25 mouse cellular contexts compared by ENCODE assay signal in the genomic region with DNA sequence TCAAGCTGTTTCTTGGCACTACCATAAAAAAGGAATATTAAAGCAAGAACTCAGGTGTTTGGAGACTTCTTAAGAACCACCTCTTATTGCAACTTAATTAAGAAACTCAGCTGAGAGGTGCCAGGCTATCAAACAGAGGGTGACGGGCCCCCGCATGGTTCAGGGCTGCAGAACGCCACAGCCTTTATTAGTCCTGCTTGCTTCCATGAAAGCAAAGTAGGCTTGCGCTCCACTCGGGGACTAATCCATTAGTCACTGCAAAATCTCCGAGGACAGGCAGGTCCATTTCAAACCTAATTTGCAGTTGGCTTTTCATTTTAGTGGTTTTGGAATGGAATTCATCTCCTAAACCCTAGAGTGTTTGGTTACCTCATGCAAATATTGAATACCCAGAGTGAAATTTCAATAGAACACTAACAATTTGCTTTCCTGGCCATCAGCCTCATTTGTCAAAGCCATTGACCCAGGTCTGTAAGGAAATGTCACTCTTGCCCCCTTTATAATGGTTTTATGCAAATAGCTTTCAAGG.
DNase-seq lines count a peak whose midpoint lies in the region; ATAC-seq and TF ChIP-seq lines count a peak whose summit lies in the region.
"Had no signal": no experiment of that assay in that cellular context is flagged by ENCODE, and none has a peak within 500 bp of the region (broad histone marks: within the 10 kb centered on the region; RNA-seq: fewer than 3 reads in every experiment).

No protein-coding gene starts in this region.

- 0 out of 2 replicates have a peak, but pooled peaks cover 2% of the 10 kb centered on the region for H3K4me1 ChIP-seq in forebrain, embryonic 16.5 days (replicated peaks; ENCODE audit: control insufficient read depth, insufficient read depth, low read length)
- no peaks in the 10 kb centered on the region for H3K4me1 ChIP-seq in forebrain, postnatal 0 days (ENCODE audit: insufficient read depth)
- peaks cover 46% of the 10 kb centered on the region for H3K4me1 ChIP-seq in midbrain, embryonic 13.5 days (replicated peaks)
- peaks cover 69% of the 10 kb centered on the region for H3K4me1 ChIP-seq in midbrain, embryonic 10.5 days
- peaks cover 17% of the 10 kb centered on the region for H3K4me1 ChIP-seq in hindbrain, embryonic 14.5 days (replicated peaks; ENCODE audit: control insufficient read depth, insufficient read depth, low read length)
- H3K4me1 ChIP-seq: liver, embryonic 12.5 days had no signal

- H3K27me3 ChIP-seq in forebrain, embryonic 16.5 days (replicated peaks; ENCODE audit: control insufficient read depth, insufficient read depth, low read length) = peaks cover 18% of the 10 kb centered on the region
- peaks cover 4% of the 10 kb centered on the region; the same call in 1 of the 2 replicates for H3K27me3 ChIP-seq in forebrain, postnatal 0 days (ENCODE audit: insufficient read depth, low read length)
- H3K27me3 ChIP-seq in midbrain, embryonic 13.5 days = peaks cover 26% of the 10 kb centered on the region
- peaks cover 41% of the 10 kb centered on the region for H3K27me3 ChIP-seq in midbrain, embryonic 10.5 days (ENCODE audit: low read depth, poor library complexity, severe bottlenecking)
- 0 out of 2 replicates have a peak, but pooled peaks cover 7% of the 10 kb centered on the region for H3K27me3 ChIP-seq in hindbrain, embryonic 14.5 days (ENCODE audit: control insufficient read depth, insufficient read depth, low read length)
- H3K27me3 ChIP-seq: embryonic facial prominence, embryonic 12.5 days; liver, embryonic 12.5 days had no signal

- H3K27ac ChIP-seq in forebrain, embryonic 16.5 days (ENCODE audit: low read length) = no peak overlapping the region
- no peak overlapping the region for H3K27ac ChIP-seq in forebrain, postnatal 0 days (ENCODE audit: low read depth, low read length)
- peak overlapping the region; percentile 49 for H3K27ac ChIP-seq in midbrain, embryonic 13.5 days
- no peak overlapping the region for H3K27ac ChIP-seq in midbrain, embryonic 10.5 days (replicated peaks)
- H3K27ac ChIP-seq in hindbrain, embryonic 14.5 days = peak overlapping the region; percentile 60; the same call in 1 of the 2 replicates
- H3K27ac ChIP-seq: embryonic facial prominence, embryonic 12.5 days; kidney, postnatal 0 days; liver, embryonic 12.5 days had no signal

- WGBS in forebrain, embryonic 16.5 days = 15% methylated on average over 6 of the region's 6 CpGs
- 25% methylated on average over 6 of the region's 6 CpGs for WGBS in forebrain, postnatal 0 days
- 7% methylated on average over 6 of the region's 6 CpGs for WGBS in midbrain, embryonic 13.5 days
- 48% methylated on average over 6 of the region's 6 CpGs for WGBS in midbrain, embryonic 10.5 days
- WGBS in hindbrain, embryonic 14.5 days = 14% methylated on average over 6 of the region's 6 CpGs

- H3K4me3 ChIP-seq in forebrain, embryonic 16.5 days (replicated peaks; ENCODE audit: low read length) = no peak overlapping the region
- H3K4me3 ChIP-seq in forebrain, postnatal 0 days (ENCODE audit: low read depth, low read length) = no peak overlapping the region
- no peak overlapping the region for H3K4me3 ChIP-seq in midbrain, embryonic 13.5 days (replicated peaks)
- no peak overlapping the region for H3K4me3 ChIP-seq in midbrain, embryonic 10.5 days
- H3K4me3 ChIP-seq in hindbrain, embryonic 14.5 days (replicated peaks; ENCODE audit: low read length) = no peak overlapping the region
- H3K4me3 ChIP-seq: embryonic facial prominence, embryonic 12.5 days; erythroblast, embryonic 14.5 days; liver, embryonic 12.5 days had no signal

- H3K4me2 ChIP-seq in forebrain, embryonic 16.5 days (ENCODE audit: low read length) = no peak overlapping the region
- H3K4me2 ChIP-seq in forebrain, postnatal 0 days (ENCODE audit: low read depth) = no peak overlapping the region
- no peak overlapping the region for H3K4me2 ChIP-seq in midbrain, embryonic 13.5 days (replicated peaks)
- no peak overlapping the region for H3K4me2 ChIP-seq in hindbrain, embryonic 14.5 days (replicated peaks)
- H3K4me2 ChIP-seq: embryonic facial prominence, embryonic 12.5 days; liver, embryonic 12.5 days had no signal

- H3K36me3 ChIP-seq in forebrain, embryonic 16.5 days (ENCODE audit: control insufficient read depth, insufficient read depth) = no peaks in the 10 kb centered on the region
- H3K36me3 ChIP-seq in forebrain, postnatal 0 days (ENCODE audit: insufficient read depth) = no peaks in the 10 kb centered on the region
- H3K36me3 ChIP-seq in midbrain, embryonic 13.5 days = no peaks in the 10 kb centered on the region
- no peaks in the 10 kb centered on the region for H3K36me3 ChIP-seq in midbrain, embryonic 10.5 days
- no peaks in the 10 kb centered on the region for H3K36me3 ChIP-seq in hindbrain, embryonic 14.5 days (replicated peaks; ENCODE audit: control insufficient read depth, insufficient read depth)
- H3K36me3 ChIP-seq: embryonic facial prominence, embryonic 12.5 days; liver, embryonic 12.5 days had no signal

- no peak for TF ChIP-seq CTCF in forebrain, postnatal 0 days (IDR thresholded peaks at IDR 0.05; ENCODE audit: low read depth)

- no peaks in the 10 kb centered on the region for H3K9me3 ChIP-seq in forebrain, embryonic 16.5 days (ENCODE audit: control insufficient read depth, low read length)
- no peaks in the 10 kb centered on the region for H3K9me3 ChIP-seq in forebrain, postnatal 0 days (ENCODE audit: low read length)
- no peaks in the 10 kb centered on the region for H3K9me3 ChIP-seq in midbrain, embryonic 13.5 days
- no peaks in the 10 kb centered on the region for H3K9me3 ChIP-seq in midbrain, embryonic 10.5 days (replicated peaks)
- H3K9me3 ChIP-seq in hindbrain, embryonic 14.5 days (ENCODE audit: control insufficient read depth, low read length) = no peaks in the 10 kb centered on the region
- H3K9me3 ChIP-seq: embryonic facial prominence, embryonic 12.5 days; liver, embryonic 12.5 days had no signal

- H3K9ac ChIP-seq in forebrain, embryonic 16.5 days (replicated peaks; ENCODE audit: low read depth, low read length) = no peak overlapping the region
- no peak overlapping the region for H3K9ac ChIP-seq in forebrain, postnatal 0 days
- H3K9ac ChIP-seq in midbrain, embryonic 13.5 days (replicated peaks) = no peak overlapping the region
- H3K9ac ChIP-seq in hindbrain, embryonic 14.5 days = no peak overlapping the region
- H3K9ac ChIP-seq: embryonic facial prominence, embryonic 12.5 days; liver, embryonic 12.5 days; liver, postnatal 0 days had no signal

- DNase-seq in forebrain, postnatal 0 days = no peak
- no peak for DNase-seq in midbrain, embryonic 10.5 days (ENCODE audit: low spot score)
- DNase-seq in NIH3T3 (ENCODE audit: low read depth) = peak; percentile 49
- no peak for DNase-seq in hindbrain, embryonic 14.5 days (ENCODE audit: low spot score)
- no peak for DNase-seq in spleen, postnatal 10 days (ENCODE audit: low spot score in 2 of 2)
- DNase-seq in adrenal gland, postnatal 25 days = no peak
- DNase-seq: adrenal gland, adult 8-10 months; B cell, adult 2 months; cerebellum, adult 11 months; cerebellum, adult 9-10 months; cerebellum, postnatal 36 days; gastrocnemius, postnatal 14 days; heart, postnatal 14 days; kidney, adult 8-10 months; kidney, postnatal 4 days; liver, postnatal 0 days; lung, postnatal 36 days; right cerebral cortex, postnatal 4 days had no signal

- peak; percentile 36; the same call in 1 of the 2 replicates for ATAC-seq in forebrain, embryonic 16.5 days
- no peak for ATAC-seq in forebrain, postnatal 0 days
- peak; percentile 68; the same call in 1 of the 2 replicates for ATAC-seq in midbrain, embryonic 13.5 days
- peak; percentile 57; the same call in 1 of the 2 replicates for ATAC-seq in hindbrain, embryonic 14.5 days (ENCODE audit: low FRiP score)
- ATAC-seq: intestine, embryonic 16.5 days; liver, embryonic 12.5 days; liver, postnatal 0 days had no signal

Comparison
In these comparisons a context has a peak if more than half of its experiments do, and no peak if none do; other contexts are left out.
1. H3K27ac ChIP-seq: peak in midbrain, embryonic 13.5 days (single experiment) and hindbrain, embryonic 14.5 days (single experiment); none in forebrain, embryonic 16.5 days (single experiment), forebrain, postnatal 0 days (single experiment) and midbrain, embryonic 10.5 days (single experiment).